In genomic region chr12:6576866-6577360, GRCm38 (mm10) we compare ENCODE assay signal across 22 mouse cellular contexts.
DNase-seq lines count a peak whose midpoint lies in the region; ATAC-seq lines count a peak whose summit lies in the region.
"Had no signal": no experiment of that assay in that cellular context is flagged by ENCODE, and none has a peak within 500 bp of the region (broad histone marks: within the 10 kb centered on the region; RNA-seq: fewer than 3 reads in every experiment).

No protein-coding gene starts in this region.

- no peak for ATAC-seq in forebrain, embryonic 15.5 days (replicated peaks)
- ATAC-seq: liver, embryonic 12.5 days had no signal

- no peaks in the 10 kb centered on the region for H3K27me3 ChIP-seq in forebrain, embryonic 15.5 days
- H3K27me3 ChIP-seq in forebrain, embryonic 10.5 days (ENCODE audit: poor library complexity, severe bottlenecking) = no peaks in the 10 kb centered on the region
- H3K27me3 ChIP-seq: embryonic facial prominence, embryonic 15.5 days; heart, embryonic 15.5 days; liver, embryonic 12.5 days; lung, embryonic 15.5 days; neural tube, embryonic 13.5 days had no signal

- H3K4me2 ChIP-seq in forebrain, embryonic 15.5 days (replicated peaks) = no peak overlapping the region
- H3K4me2 ChIP-seq: embryonic facial prominence, embryonic 15.5 days; heart, embryonic 15.5 days; liver, embryonic 12.5 days; lung, embryonic 15.5 days; neural tube, embryonic 13.5 days had no signal

- no peak overlapping the region for H3K4me3 ChIP-seq in forebrain, embryonic 15.5 days
- no peak overlapping the region for H3K4me3 ChIP-seq in forebrain, embryonic 10.5 days
- H3K4me3 ChIP-seq: embryonic facial prominence, embryonic 15.5 days; heart, adult 2 months; heart, embryonic 15.5 days; hindbrain, embryonic 10.5 days; liver, embryonic 12.5 days; lung, embryonic 15.5 days; neural tube, embryonic 13.5 days had no signal

- no peaks in the 10 kb centered on the region; the same call in 1 of the 2 replicates for H3K4me1 ChIP-seq in forebrain, embryonic 15.5 days
- H3K4me1 ChIP-seq in forebrain, embryonic 10.5 days = no peaks in the 10 kb centered on the region
- H3K4me1 ChIP-seq: embryonic facial prominence, embryonic 15.5 days; heart, embryonic 15.5 days; hindbrain, embryonic 10.5 days; liver, embryonic 12.5 days; lung, embryonic 15.5 days; neural tube, embryonic 13.5 days had no signal

- H3K9ac ChIP-seq in forebrain, embryonic 15.5 days (replicated peaks) = no peak overlapping the region
- H3K9ac ChIP-seq: embryonic facial prominence, embryonic 15.5 days; heart, embryonic 15.5 days; liver, embryonic 12.5 days; lung, embryonic 15.5 days; neural tube, embryonic 13.5 days had no signal

- no peaks in the 10 kb centered on the region for H3K9me3 ChIP-seq in forebrain, embryonic 15.5 days
- no peaks in the 10 kb centered on the region; the same call in 1 of the 2 replicates for H3K9me3 ChIP-seq in forebrain, embryonic 10.5 days
- H3K9me3 ChIP-seq: embryonic facial prominence, embryonic 15.5 days; heart, embryonic 15.5 days; hindbrain, embryonic 10.5 days; liver, embryonic 12.5 days; lung, embryonic 15.5 days; neural tube, embryonic 13.5 days had no signal

- DNase-seq in forebrain, embryonic 10.5 days (ENCODE audit: extremely low spot score, low spot score) = no peak
- DNase-seq in layer of hippocampus, postnatal 14 days (ENCODE audit: low spot score in 2 of 2) = peak; percentile 27 to 28
- no peak for DNase-seq in layer of hippocampus, adult 11-12 months (ENCODE audit: low spot score)
- DNase-seq in right cerebral cortex, postnatal 10 days (ENCODE audit: low spot score in 2 of 2) = peak; percentile 29 to 31
- no peak for DNase-seq in right cerebral cortex, adult 18-20 months
- peak; percentile 39 for DNase-seq in retina, postnatal 1 day
- DNase-seq in heart, postnatal 4 days = no peak
- DNase-seq: adrenal gland, postnatal 10 days; B cell, adult 2 months; cerebellum, adult 18-20 months; gastrocnemius, postnatal 14 days; heart, adult 2 months; kidney, adult 18-20 months; kidney, postnatal 10 days; thymus, adult 18-20 months had no signal

- WGBS in forebrain, embryonic 15.5 days = 66% methylated on average over 6 of the region's 6 CpGs
- 93% methylated on average over 6 of the region's 6 CpGs for WGBS in forebrain, embryonic 10.5 days

- no peaks in the 10 kb centered on the region for H3K36me3 ChIP-seq in forebrain, embryonic 15.5 days
- no peaks in the 10 kb centered on the region for H3K36me3 ChIP-seq in forebrain, embryonic 10.5 days (replicated peaks)
- H3K36me3 ChIP-seq: embryonic facial prominence, embryonic 15.5 days; heart, embryonic 15.5 days; hindbrain, embryonic 10.5 days; liver, embryonic 12.5 days; lung, embryonic 15.5 days; neural tube, embryonic 13.5 days had no signal

- peak overlapping the region; percentile 49; the same call in 1 of the 2 replicates for H3K27ac ChIP-seq in forebrain, embryonic 15.5 days (replicated peaks)
- no peak overlapping the region for H3K27ac ChIP-seq in forebrain, embryonic 10.5 days
- H3K27ac ChIP-seq: embryonic facial prominence, embryonic 15.5 days; heart, adult 2 months; heart, embryonic 15.5 days; hindbrain, embryonic 10.5 days; liver, embryonic 12.5 days; lung, embryonic 15.5 days; neural tube, embryonic 13.5 days had no signal

Comparison
In these comparisons a context has a peak if more than half of its experiments do, and no peak if none do; other contexts are left out.
1. DNase-seq: peak in layer of hippocampus, postnatal 14 days (2 of 2), right cerebral cortex, postnatal 10 days (2 of 2) and retina, postnatal 1 day (single experiment); none in forebrain, embryonic 10.5 days (single experiment), layer of hippocampus, adult 11-12 months (single experiment), right cerebral cortex, adult 18-20 months (single experiment) and heart, postnatal 4 days (single experiment).